Mouse (Mus musculus) myocyte (in vitro differentiated cells): Measurements from ENCODE around the gene Pogk.

ENCODE experiments used
- CEBPB ChIP-seq: IDR thresholded peaks from 2 replicates; pipeline ENCODE4 v1.6.1; 2011; ENCODE audit warnings: mild to moderate bottlenecking, moderate library complexity; ENCODE audit not compliant: poor library complexity, insufficient read depth, severe bottlenecking
- E2F4 ChIP-seq: IDR thresholded peaks from one replicate; pipeline ENCODE4 v1.6.1; 2011; ENCODE audit warnings: mild to moderate bottlenecking, control low read depth, moderate library complexity; ENCODE audit not compliant: insufficient read depth
- MYOD1 ChIP-seq, 3 experiments: IDR thresholded peaks; one replicate each; pipeline ENCODE4 v1.6.1; 2011; ENCODE audit warnings: control low read depth in 2 of 3, low read depth in 2 of 3, mild to moderate bottlenecking in 2 of 3, moderate library complexity in 1 of 3; ENCODE audit not compliant: insufficient read length in 2 of 3, control insufficient read depth in 1 of 3
- MYOG ChIP-seq, 3 experiments: IDR thresholded peaks; one replicate each; pipeline ENCODE4 v1.6.1; 2011; ENCODE audit warnings: control low read depth in 2 of 3, low read depth in 2 of 3, mild to moderate bottlenecking in 2 of 3; ENCODE audit not compliant: insufficient read length in 2 of 3, control insufficient read depth in 1 of 3, insufficient read depth in 1 of 3
- POLR2A ChIP-seq: IDR thresholded peaks from one replicate; pipeline ENCODE4 v1.6.1; 2011; ENCODE audit warnings: low read depth, mild to moderate bottlenecking, control low read depth, moderate library complexity; ENCODE audit not compliant: insufficient read length
- POLR2AphosphoS2 ChIP-seq: IDR thresholded peaks from one replicate; pipeline ENCODE4 v1.6.1; 2011; ENCODE audit warnings: low read depth, control low read depth; ENCODE audit not compliant: insufficient read length
- REST ChIP-seq: IDR thresholded peaks from one replicate; pipeline ENCODE4 v1.6.1; 2011; ENCODE audit warnings: mild to moderate bottlenecking, control low read depth, moderate library complexity; ENCODE audit not compliant: insufficient read depth, insufficient read length
- SRF ChIP-seq: IDR thresholded peaks from one replicate; pipeline ENCODE4 v1.6.1; 2011; ENCODE audit warnings: low read depth; ENCODE audit not compliant: control insufficient read depth, insufficient read length
- TCF12 ChIP-seq: IDR thresholded peaks from one replicate; pipeline ENCODE4 v1.6.1; 2011; ENCODE audit warnings: mild to moderate bottlenecking, control low read depth; ENCODE audit not compliant: poor library complexity, insufficient read depth, severe bottlenecking
- TCF3 ChIP-seq: IDR thresholded peaks from one replicate; pipeline ENCODE4 v1.6.1; 2011; ENCODE audit warnings: low read depth, control low read depth; ENCODE audit not compliant: insufficient read length
- USF1 ChIP-seq: IDR thresholded peaks from one replicate; pipeline ENCODE4 v1.6.1; 2011; ENCODE audit warnings: low read depth, mild to moderate bottlenecking, control low read depth, moderate library complexity

- TF ChIP-seq TCF12 (no peak), USF1 (no peak), POLR2AphosphoS2 (no peak), POLR2A (no peak), MYOG (IDR thresholded peaks at IDR 0.05; ENCODE audit: control insufficient read depth in 1 of 3, insufficient read depth in 1 of 3, insufficient read length in 2 of 3, low read depth in 2 of 3) (no peak), MYOD1 (IDR thresholded peaks at IDR 0.05; ENCODE audit: control insufficient read depth in 1 of 3, insufficient read length in 2 of 3, low read depth in 2 of 3) (no peak), REST (no peak), SRF (no peak), CEBPB (no peak), E2F4 (no peak), TCF3 (no peak)
Observed at GRCm38 (mm10) chr1:166411541-166411940, 1.9 kb upstream of the Pogk start.
